Mouse (Mus musculus) liver (tissue): ENCODE results near the gene Nphp4.
"Not testable (repeated sequence)": the region's sequence is repeated elsewhere in the genome, so short reads cannot be mapped to it uniquely, and the experiment has no call there.

Experiments
- DNase-seq: peaks from one replicate; pipeline ENCODE4 v3.0.0-alpha.2; 2020; ENCODE audit warnings: mixed read lengths

The Nphp4 gene

DNA sequence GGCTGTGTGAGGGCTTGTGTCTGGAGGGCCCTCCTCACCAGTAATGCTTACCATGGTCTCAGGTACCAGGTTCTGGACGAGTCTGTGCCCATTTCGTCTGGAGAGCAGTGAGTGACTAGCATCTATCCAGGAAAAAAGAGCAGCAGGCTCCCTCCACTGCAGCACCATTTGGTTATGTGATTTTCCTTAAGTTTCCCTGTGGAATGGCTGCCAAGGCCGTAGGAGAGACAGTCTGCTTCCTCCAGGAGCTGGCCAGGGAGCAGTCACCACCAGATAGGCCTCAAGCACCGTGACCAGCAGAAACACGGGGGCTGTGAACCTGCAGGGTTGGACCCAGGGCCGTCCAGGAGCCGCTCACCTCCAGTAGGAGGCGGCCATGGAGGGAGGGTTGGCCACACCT is 3.9 kb downstream of the Nphp4 start:
- no peak for DNase-seq

DNA sequence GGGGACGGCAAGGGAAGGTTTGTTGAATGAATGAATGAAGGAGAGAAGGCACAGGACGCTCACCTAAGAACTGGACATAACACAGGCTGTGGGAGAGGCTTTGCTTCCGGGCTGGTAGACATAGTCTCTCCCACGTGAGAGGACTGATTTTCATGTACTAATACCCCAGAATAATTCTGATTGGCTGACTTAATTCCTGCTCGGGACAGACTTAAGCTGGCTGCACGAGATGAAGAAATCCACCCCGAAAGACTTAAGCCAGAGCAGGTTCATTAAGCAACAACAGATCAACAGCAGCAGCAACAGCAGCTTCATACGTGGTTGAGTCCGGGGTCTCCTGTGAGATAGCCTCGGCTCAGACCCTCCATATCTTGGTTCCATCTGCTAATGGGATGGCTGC is 11.5 kb downstream of the Nphp4 start:
- DNase-seq, result no peak

DNA sequence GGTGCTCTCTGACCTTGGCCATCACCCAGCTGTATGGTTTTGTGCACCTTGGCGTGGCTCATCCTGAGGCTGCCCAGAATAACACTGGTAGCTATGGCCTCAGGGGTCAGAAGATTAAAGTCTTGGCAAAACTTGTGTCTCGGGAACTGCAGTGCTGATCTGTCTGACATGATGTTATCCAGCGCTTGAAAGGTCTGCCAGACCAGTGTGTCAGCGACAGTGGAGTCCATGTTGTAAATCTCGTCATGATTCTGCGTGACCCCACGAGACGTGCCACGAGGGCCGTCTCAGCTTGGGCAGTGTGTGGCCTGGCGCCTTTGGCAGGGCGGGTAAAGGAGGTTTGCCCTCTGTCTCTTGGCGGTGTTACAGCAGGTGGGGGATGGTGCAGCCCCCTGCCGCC is 13.8 kb downstream of the Nphp4 start:
- no peak for DNase-seq

DNA sequence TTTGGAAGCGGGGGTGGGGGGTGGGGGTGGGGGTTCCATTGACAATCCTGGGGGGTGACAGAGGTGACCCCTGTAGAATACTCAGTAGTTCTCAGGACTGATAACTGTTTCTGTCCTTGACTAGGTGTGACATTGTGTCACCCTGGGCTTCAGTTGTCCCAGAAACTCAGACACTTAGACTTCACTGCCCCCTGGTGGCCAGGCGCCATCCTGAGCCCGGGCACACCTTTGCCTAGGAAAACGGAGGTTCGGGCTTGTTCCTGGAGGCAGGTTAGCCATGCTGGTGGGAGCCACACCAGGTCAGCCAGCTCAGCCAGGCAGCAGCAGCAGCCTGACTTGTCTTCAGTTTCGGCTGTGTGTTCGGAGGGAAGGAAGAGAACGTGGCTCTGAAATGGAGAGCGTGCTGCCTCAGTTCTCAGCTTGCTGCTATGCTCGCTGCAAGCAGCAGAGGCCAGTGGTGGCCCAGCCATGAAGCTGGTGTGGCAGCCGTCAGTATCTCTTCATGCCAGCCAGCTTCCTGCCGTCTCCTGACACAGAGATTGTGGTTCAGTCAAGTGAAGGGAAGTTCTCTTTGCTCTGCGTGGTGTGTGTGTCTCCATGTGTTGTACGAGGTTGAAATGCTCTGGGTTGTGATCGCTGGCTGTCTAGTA is 14.9 kb downstream of the Nphp4 start:
- peak; percentile 58 for DNase-seq

DNA sequence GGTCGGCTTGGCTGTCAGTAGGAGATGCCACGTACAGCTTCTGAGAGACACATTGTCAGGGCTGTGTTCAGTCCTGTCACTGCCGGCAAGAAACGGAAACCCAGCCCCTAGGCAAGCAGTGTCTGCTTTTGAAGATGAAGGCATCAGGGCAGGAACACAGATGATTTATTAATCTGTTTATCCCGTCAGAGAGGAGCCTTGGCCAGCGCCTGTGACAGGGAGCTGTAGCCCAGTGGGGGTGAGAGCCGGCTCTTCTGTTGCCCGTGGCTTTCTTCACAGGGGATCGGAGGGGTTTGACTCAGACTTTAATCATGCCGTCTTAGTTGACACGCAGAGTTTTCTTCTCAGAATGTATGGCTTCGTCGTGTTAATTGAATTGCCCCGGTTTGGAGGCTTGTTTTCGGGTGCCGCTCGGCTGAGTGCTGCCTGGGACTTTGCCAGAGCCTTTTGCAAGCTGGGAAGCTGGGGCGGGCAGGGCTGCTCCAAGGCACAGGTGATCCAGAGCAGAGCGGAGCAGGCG is 17.9 kb downstream of the Nphp4 start:
- no peak for DNase-seq

DNA sequence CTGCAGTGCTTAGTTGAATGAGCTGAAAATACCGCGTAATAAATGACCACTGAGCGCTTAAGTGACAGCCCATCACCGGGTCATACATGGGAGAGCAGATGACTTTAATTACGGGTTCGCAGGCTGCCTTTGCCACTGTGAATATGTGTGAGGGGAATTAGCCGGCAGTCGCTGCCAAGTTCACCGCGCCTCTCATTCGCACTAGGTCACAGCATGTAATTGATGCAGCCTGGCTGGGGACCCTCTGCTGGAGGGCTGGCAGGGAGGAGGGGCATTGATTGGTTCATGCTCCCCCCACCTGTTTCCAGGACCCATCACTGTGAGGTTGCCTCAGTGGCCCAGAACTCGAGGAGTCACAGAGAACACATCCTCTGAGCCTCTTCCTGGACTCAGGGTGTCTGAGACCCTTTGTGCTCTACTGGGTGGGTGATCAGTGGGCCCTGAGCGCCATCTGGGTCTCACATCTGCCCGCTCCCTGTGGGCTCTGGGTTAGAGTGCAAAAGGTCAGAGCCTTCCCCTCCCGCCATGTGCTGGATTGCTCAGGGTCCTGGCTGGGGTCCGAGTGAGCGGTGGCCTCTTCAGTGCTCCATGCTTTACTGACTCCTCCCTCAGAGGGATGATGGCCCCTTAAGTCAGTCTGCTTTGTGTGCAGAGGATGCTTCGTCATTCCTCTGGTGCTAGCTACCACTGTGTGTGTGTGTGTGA is 35.9 kb downstream of the Nphp4 start:
- DNase-seq, result no peak

DNA sequence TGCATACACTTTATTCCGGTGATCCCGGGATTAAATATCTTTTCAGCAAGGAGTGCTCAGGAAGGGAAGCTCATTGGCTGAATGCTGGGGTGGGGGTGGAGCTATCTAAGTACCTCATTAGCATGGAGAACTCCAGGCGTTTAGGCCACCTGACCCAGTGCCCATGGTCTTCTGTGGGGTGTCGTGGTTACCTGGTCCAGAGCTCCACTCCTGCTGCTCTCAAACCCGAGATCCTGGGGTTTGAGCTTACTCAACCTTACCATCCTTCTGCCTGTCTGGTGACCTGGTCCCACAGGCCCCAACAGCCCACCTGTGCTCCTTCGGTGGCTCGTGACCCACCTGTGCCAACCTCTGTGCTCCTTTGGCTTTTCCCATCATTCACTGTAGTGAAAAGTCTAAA is 38.4 kb downstream of the Nphp4 start:
- no peak for DNase-seq

DNA sequence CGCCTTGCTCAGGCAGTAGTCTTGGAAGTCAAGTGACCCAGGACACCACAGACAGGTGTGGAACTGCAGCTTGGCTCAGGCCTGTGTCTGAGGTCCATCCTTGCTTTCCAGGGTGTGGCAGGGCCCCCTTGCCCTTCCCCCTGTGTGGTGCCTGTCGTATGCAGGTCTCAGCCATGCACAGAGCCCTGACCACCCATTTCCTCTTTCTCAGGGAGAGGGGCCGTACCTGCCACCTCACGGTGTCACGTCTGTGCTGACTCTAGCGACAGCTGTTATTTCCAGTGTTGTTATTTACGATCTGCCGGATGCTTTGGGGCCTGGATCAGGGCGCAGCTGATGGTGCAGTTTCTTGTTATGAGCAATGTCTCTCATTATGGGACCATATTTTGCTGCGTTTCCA is 42.6 kb downstream of the Nphp4 start:
- DNase-seq, result no peak

DNA sequence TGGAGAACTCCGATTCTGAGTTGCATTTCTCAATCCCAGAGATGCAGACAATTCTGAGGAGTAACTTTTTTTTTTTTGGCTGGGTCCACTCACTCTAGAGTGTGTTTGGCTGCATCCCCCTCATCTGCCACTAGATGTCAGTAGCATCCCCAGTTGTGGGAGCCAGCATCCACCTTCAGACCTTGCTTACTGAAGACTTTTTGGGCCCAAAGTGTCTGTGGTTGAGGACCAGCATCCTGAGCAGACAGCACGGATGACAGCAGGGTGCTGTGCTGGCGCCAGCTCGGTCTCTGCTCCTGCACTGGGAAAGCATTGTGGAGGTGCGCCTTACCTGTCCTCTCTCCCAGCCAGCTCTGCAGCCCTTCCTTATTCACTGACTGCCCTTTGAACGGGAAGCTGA is 43.6 kb downstream of the Nphp4 start:
- peak; percentile 48 for DNase-seq

DNA sequence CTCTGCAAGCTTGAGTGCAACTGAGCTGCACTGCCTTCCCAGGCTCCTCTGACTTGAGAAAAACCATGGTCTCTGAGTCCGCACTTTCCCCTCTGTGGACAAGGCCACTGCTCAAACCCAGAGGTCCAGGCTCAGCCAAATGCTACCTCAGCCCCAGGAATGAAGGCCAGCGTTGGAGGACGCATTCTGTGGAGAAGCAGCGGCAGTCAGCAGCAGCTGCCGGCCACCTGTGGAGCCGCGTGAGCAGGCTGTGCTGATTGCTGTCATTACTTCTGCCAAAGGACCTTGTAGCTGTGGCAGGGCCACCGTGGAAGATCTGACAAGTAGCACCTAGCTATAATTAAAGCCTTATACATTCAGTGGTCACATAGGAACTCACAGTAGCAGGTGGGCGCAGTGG is 56.4 kb downstream of the Nphp4 start:
- DNase-seq, result no peak

DNA sequence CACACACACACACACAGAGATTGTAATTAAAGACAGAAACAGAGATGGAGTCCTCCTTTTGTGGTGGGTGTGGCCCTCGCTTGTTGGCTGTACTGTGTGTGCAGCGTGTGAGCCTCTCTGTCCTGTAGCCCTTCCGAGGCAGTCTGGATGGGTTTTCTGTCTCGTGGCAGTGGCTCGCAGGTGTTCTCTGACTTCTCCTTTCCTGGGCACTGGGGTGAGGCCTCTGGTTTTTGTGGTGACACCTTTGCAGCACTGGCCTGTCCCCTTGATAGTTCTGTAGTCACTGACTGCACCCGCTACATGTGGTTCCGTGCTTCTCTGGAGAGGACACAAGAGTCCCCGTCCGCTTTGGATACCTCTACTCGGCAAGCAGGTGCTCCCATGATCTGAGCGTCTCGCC is 63.2 kb downstream of the Nphp4 start:
- no peak for DNase-seq

DNA sequence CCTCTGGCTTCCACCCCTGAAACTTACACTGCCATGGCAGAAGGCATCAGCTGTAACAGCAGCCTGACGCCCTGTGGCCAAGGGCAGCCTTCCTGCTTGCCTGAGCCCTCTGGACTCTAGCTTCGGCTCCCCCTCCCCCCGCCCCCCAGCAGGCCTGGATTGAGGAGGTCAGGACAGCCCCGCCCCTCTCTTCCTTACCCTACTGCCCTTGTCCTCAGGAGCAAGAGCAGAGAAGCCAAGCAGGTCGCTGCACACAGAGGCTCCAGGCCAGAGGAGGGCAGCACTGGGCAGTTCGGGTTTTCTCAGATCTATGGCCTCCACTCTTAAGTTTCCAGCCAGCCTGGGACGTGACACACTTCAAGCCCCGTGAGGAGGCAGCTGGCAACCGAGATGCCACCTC is 64.7 kb downstream of the Nphp4 start:
- DNase-seq, result no peak

DNA sequence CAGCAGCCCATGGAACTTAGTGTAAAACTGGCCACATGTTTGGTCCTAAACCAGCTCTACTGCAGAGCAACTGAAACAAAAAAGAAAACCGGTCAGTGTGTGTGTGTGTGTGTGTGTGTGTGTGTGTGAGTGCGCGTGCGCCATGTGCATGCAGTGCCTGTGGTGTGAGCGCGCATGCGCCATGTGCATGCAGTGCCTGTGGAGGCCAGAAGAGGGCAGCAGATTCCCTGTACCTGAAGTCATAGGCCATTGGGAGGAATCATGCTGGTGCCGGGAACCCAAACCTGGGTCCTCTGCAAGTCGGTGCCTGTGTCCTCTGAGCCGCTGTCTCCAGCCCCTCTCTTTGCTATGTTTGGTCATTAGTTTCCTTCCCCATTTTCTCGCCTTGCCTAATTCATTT is 65.9 kb downstream of the Nphp4 start:
- no peak for DNase-seq

DNA sequence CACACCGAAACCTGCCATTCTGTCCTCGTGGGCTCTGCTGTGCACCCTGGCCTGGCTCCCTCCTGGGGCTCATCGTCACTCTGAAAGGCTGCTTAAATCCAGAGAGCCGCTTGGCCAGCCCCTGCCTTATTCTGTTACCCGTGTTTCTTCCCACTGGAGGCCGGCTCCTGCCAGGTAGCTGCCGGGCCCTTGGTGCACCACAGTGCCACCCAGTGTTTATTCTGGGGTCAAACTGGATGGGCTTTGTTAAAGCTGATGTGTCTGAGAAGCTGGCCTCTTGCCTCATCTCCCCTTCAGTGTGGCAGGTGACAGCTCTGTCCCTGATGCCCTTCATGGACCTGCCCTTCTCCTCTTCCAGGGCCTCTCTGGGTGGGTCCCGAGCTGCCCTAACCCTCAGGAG is 70.0 kb downstream of the Nphp4 start:
- DNase-seq, result no peak

DNA sequence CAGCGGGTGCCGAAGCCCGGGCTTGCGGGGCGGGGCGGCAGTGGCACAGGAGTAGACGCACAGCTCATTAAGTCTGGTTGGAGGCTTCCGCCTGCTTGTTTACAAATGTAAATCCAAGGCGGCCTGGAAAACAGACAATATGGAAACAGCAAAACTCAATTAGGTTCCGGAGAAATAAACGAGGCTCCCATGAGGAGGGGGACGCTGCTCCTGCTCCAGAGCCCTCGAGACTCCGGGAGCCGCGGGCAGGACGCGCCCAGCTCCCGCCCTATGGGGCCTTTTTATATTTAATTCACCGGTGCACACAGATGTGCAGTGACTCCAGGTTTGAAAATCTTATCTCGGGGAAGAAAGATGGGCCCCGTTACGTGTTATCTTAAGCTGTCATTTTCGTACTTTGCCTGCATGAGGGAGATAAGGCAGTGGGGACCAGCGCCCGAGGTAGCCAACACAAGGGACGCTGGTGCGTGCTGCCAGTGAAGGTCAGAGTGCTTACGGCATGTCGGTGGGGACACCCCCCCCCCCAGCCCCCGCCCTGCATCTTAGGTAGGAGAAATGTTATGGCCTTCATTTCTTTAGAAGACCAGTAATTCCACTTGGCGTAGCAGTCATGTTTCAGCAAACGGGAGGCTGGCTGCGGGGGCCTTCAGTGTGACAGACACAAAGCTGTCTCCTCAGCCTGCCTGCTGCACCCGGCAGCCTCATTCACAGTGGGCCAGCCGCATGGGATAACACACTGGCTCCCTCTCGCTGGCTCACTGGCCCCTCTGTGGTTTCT is 71.6 kb downstream of the Nphp4 start:
- DNase-seq, result peak; percentile 28

DNA sequence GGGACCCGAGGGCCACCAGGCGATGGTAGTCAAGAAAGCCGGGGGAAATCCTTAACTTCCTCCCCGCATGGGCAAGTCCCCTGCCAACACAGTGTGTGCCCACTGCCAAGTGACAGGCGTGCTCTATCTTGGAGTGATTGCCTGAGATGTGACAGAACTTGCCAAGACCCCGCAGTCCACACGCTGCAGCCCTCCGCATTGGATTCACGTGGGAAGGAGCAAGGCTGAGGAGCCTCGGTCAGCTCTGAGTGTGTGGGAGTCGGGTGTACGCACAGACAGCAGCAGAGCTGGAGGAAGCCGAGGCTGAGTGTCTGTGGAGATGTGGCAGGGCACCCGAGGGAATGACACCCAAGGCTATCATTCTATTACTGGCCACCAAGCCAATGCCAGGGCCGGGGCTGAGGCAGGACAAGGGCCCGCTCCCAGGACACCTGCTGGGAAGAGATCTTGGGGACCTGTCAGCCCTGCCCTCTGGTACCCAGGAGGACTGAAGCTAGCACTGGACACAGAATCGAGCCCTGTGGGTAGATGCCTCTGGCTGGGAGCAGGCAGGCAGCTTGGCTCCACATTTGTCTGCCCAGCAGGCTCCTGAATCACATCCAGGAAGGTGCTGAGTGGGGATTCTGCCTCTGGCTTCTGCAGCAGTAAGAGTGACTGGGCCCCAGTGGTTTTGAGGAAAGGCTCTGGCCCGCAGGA is 73.1 kb downstream of the Nphp4 start:
- no peak for DNase-seq

DNA sequence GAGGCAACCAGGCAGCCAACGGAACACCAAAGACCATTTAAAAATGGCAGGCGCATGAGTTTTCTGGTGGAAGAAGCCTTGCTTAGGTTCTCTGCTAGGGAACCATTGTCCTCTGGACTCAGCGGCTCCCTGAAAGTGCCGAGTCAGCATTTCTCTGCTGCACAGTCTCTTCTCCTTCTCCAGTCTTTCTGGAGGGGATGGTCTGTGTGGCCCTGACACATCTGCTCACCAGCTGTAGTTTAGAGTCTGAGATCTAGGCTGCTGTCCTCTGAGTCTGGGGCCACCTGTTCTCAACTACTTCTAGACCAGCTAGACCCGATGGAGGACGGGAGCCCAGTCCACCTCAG is 73.7 kb downstream of the Nphp4 start:
- DNase-seq, result no peak

DNA sequence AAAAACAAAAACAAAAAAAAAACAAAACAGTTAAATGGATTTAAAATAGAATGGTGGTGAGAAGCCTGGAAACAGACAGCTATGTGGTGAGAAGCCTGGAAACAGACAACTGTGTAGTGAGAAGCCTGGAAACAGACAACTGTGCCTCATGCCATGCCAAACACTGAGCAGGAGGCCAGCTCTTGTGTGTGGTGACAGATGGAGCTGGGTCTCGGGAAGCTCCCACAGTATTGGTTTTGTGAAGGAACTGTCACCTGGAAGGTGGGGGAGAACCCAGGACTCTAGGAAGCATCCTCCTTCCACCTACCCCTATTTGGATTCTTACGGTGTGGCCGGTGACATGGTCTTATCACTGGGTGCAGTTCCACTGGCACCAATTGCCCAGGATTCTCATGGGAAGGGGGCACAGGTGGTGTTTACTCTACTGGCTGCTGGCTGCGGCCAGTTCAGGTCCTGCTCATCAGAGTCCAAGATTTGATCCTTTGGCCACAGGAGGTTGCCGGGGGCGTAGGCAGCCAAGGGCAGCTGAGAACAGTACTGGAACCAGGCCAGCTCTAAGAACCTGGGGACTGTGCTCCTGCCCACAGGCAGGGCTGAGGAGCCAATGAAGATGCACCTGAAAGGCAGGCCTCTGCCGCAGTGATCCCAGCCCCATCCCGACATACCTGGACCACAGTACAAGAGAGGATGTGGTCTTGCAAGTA is 77.2 kb downstream of the Nphp4 start:
- DNase-seq, result no peak

DNA sequence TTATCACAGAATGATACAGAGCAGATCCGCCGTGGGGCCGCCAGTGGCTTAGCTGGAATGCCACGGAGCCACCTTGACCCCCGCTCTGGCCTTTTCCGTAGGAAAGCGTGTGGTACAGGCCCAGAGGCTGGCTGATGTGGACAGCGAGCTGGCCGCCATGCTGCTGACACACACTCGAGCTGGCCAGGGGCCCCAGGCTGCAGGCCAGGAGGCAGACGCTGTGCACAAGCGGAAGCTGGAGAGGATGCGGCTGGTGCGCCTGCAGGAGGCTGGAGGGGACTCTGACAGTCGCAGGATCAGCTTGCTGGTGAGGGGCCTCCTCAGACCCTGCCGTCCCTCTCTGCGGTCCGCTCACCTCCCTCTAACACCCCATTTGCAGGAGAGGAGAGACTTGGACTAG is 77.9 kb downstream of the Nphp4 start:
- no peak for DNase-seq

DNA sequence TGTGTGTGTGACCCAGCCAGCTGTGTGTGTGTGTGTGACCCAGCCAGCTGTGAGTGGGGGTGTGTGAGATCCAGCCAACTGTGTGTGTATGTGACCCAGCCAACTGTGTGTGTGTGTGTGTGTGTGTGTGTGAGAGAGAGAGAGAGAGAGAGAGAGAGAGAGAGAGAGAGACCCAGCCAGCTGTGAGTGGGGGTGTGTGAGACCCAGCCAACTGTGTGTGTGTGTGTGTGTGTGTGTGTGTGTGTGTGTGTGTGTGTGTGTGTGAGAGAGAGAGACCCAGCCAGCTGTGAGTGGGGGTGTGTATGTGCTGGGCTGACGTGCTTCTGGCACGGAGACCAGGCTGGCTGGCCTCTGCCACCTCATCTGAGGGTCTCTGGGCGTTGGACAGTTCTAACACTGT is 79.3 kb downstream of the Nphp4 start:
- DNase-seq, result not testable (repeated sequence)

DNA sequence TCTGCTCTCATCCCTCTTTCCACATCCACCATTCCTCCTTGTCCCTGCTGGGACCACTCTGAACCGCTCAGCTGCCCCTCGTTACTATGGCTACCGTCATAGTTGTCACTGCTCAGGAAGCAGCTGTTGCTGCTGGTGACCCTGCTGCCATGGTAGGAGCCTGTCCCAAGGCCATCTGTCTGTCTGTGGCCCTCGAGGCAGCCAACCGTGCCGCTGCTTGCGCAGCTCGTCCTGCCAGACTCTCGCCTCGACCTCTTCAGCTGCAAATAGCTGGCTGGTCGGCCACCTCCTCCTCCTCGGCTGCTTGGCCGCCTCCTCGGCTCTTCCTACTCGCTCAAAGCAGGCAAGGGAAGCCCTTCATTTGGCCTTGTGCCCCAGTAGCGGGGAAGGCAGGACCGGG is 81.7 kb downstream of the Nphp4 start:
- no peak for DNase-seq

DNA sequence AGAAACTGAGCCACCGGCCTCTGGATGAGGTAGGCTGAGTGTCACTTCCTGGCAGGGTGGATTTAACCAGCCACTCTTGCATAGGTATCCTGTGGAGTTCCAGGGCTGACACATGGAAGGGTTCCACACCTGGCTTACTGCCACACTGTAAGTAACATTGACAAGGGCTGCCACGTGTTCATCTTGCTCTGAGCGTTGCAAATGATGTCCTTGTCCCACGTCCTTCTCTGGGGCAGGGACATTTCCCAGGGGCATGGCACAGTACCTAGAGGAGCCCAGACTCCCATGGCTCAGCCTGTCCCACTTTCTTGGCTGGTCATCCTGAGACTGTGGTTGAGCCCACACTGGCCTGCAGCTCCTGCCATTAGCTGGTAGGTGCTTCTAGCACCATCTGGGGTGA is 91.5 kb downstream of the Nphp4 start:
- DNase-seq, result no peak
